Comparison of ENCODE assay signal across 14 mouse cellular contexts in the genomic region with DNA sequence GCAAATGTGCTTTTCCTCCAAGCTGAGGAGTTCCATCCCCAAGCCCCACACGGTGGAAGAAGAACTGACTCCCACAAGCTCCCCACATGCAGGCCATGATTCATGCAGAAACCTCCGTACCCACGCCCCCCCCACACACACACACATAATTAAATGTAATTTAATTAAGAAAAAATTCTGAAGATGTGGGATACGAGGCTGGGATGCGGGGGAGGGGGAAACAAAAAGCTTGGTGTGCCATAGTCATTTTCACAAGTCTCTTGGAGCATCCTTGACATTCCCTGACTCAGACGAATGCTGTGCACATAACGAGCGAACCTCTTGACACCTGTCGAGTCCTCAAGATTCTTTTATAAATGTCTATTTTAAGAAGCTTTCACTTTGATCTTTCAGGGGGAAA.
"Had no signal": no experiment of that assay in that cellular context is flagged by ENCODE, and none has a peak within 500 bp of the region (broad histone marks: within the 10 kb centered on the region; RNA-seq: fewer than 3 reads in every experiment).

No protein-coding gene starts in this region.

- H3K27me3 ChIP-seq: limb, embryonic 15.5 days; liver, embryonic 12.5 days; lung, embryonic 15.5 days; midbrain, embryonic 13.5 days; neural tube, embryonic 15.5 days had no signal

- H3K4me1 ChIP-seq: limb, embryonic 15.5 days; liver, embryonic 12.5 days; lung, embryonic 15.5 days; midbrain, embryonic 13.5 days had no signal

- H3K36me3 ChIP-seq: lung, embryonic 15.5 days; midbrain, embryonic 13.5 days; neural tube, embryonic 15.5 days had no signal

- H3K27ac ChIP-seq: hindbrain, postnatal 0 days; kidney, postnatal 0 days; limb, embryonic 15.5 days; liver, embryonic 12.5 days; lung, embryonic 15.5 days; midbrain, embryonic 13.5 days; neural tube, embryonic 15.5 days had no signal

- H3K9me3 ChIP-seq: limb, embryonic 15.5 days; liver, embryonic 12.5 days; lung, embryonic 15.5 days; midbrain, embryonic 13.5 days; neural tube, embryonic 15.5 days had no signal

- DNase-seq: kidney, adult 11 months; kidney, adult 9 months; right cerebral cortex, postnatal 14 days; spleen, adult 18-20 months; thymus, adult 2 months; thymus, postnatal 25 days had no signal

- ATAC-seq: hindbrain, postnatal 0 days; liver, embryonic 12.5 days; midbrain, embryonic 13.5 days had no signal

- H3K4me3 ChIP-seq: limb, embryonic 15.5 days; liver, embryonic 12.5 days; lung, embryonic 15.5 days; midbrain, embryonic 13.5 days; myocyte; neural tube, embryonic 15.5 days had no signal

- H3K9ac ChIP-seq: limb, embryonic 15.5 days; liver, embryonic 12.5 days; lung, embryonic 15.5 days; midbrain, embryonic 13.5 days; neural tube, embryonic 15.5 days had no signal

- H3K4me2 ChIP-seq: limb, embryonic 15.5 days; liver, embryonic 12.5 days; lung, embryonic 15.5 days; midbrain, embryonic 13.5 days; neural tube, embryonic 15.5 days had no signal
